Mouse (Mus musculus): Measurements from ENCODE around the gene Fam163a.

Gene Fam163a

GRCm38 (mm10) chr1:156028340-156028975 lies 176.4 kb downstream of the Fam163a start:
- ATAC-seq (ENCODE audit: low TSS enrichment): no peak

DNA sequence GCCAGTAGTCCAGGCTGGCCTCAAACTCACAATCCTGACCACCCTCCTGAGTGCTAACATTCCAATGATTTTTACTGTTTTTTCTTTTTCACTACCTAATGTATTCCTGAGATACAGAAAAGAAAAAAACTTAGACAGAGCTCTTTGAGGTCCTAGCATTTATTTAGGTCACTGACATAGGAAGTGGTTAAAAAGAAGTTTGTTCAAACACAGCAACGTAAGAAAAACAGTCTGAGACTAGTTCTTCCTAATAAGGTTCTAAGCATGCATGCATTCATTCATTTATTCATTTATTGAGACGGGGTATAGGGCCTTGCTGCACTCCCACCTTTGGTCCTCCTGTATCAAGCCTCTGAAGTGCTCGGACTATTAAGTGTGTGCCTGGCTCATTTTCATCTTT lies 177.0 kb downstream of the Fam163a start:
- ATAC-seq (ENCODE audit: low TSS enrichment): no peak

All from frontal cortex, adult (tissue).